Mouse (Mus musculus) CH12.LX (cell line): ENCODE measurements at regions not wholly inside any gene's neighbourhood (a gene's known extent, or its start where the extent isn't known, plus 50 kb on each side); places are given as distances from the start of the nearest gene placed in this dataset.

Source experiments
- BHLHE40 ChIP-seq: IDR thresholded peaks from 2 replicates; pipeline ENCODE4 v1.6.1; 2011; ENCODE audit warnings: mild to moderate bottlenecking, low read depth, low read length, improper control_type of control experiment
- CHD1 ChIP-seq: IDR thresholded peaks from 2 replicates; pipeline ENCODE4 v1.6.1; 2012; ENCODE audit warnings: low read depth, low read length, improper control_type of control experiment, inconsistent platforms
- CHD2 ChIP-seq: IDR thresholded peaks from 2 replicates; pipeline ENCODE4 v1.6.1; 2011; ENCODE audit warnings: low read length, improper control_type of control experiment
- CTCF ChIP-seq, 2 experiments: IDR thresholded peaks in 1 of 2; conservative IDR thresholded peaks in 1 of 2; 2 replicates each; pipeline ENCODE4 v1.5.1; 2011 to 2012; ENCODE audit warnings: low read depth in 2 of 2, low read length in 2 of 2, improper control_type of control experiment in 1 of 2, inconsistent platforms in 1 of 2, mild to moderate bottlenecking in 1 of 2, moderate library complexity in 1 of 2
- EP300 ChIP-seq: IDR thresholded peaks from 2 replicates; pipeline ENCODE4 v1.6.1; 2011; ENCODE audit warnings: low read length, improper control_type of control experiment
- ETS1 ChIP-seq: conservative IDR thresholded peaks from 2 replicates; pipeline ENCODE4 v1.6.1; 2012; ENCODE audit warnings: low read depth, mild to moderate bottlenecking, inconsistent platforms, low read length, improper control_type of control experiment, moderate library complexity
- GABPA ChIP-seq: IDR thresholded peaks from 2 replicates; pipeline ENCODE4 v1.6.1; 2012; ENCODE audit warnings: low read depth, low read length, improper control_type of control experiment, inconsistent platforms; ENCODE audit not compliant: insufficient replicate concordance
- KAT2A ChIP-seq: IDR thresholded peaks from 2 replicates; pipeline ENCODE4 v1.6.1; 2012; ENCODE audit warnings: low read length, improper control_type of control experiment, inconsistent platforms; ENCODE audit not compliant: insufficient replicate concordance
- MAFK ChIP-seq: IDR thresholded peaks from 2 replicates; pipeline ENCODE4 v1.6.1; 2011; ENCODE audit warnings: low read length, improper control_type of control experiment; ENCODE audit not compliant: insufficient replicate concordance
- POLR2A ChIP-seq: IDR thresholded peaks from 2 replicates; pipeline ENCODE4 v1.6.1; 2011; ENCODE audit warnings: low read depth, mild to moderate bottlenecking, improper control_type of control experiment, low read length
- RAD21 ChIP-seq: IDR thresholded peaks from 2 replicates; pipeline ENCODE4 v1.6.1; 2011; ENCODE audit warnings: low read depth, mild to moderate bottlenecking, low read length, improper control_type of control experiment, moderate library complexity
- USF1 ChIP-seq: IDR thresholded peaks from 2 replicates; pipeline ENCODE4 v1.6.1; 2014; ENCODE audit warnings: low read depth, mild to moderate bottlenecking, inconsistent platforms, low read length, improper control_type of control experiment
- ZKSCAN1 ChIP-seq: IDR thresholded peaks from 2 replicates; pipeline ENCODE4 v1.6.1; 2012; ENCODE audit warnings: low read depth, inconsistent platforms, low read length, improper control_type of control experiment, borderline replicate concordance
- ZNF384 ChIP-seq: IDR thresholded peaks from 2 replicates; pipeline ENCODE4 v1.6.1; 2012; ENCODE audit warnings: low read depth, low read length, improper control_type of control experiment, inconsistent platforms

- no peak for TF ChIP-seq CTCF (conservative IDR thresholded peaks at IDR 0.05 in 1 of 2, IDR thresholded peaks at IDR 0.05 in 1 of 2; ENCODE audit: low read depth in 2 of 2, low read length in 2 of 2)
- no peak for TF ChIP-seq CHD2
- no peak for TF ChIP-seq MAFK
- TF ChIP-seq USF1, result no peak
- no peak for TF ChIP-seq ZNF384
- no peak for TF ChIP-seq BHLHE40
- no peak for TF ChIP-seq RAD21
- no peak for TF ChIP-seq ETS1
- no peak for TF ChIP-seq ZKSCAN1
- no peak for TF ChIP-seq KAT2A
- TF ChIP-seq CHD1, result no peak
- no peak for TF ChIP-seq EP300
- TF ChIP-seq GABPA, result no peak
- TF ChIP-seq POLR2A, result no peak
Observed at GRCm38 (mm10) chr12:30698256-30698655, 114.0 kb downstream of the Tmem18 start.
